In genomic region chr2:167447207-167447606, GRCm38 (mm10) we compare ENCODE assay signal across 1 mouse cellular context.
TF ChIP-seq lines count a peak whose summit lies in the region.

No protein-coding gene starts in this region.

TF ChIP-seq in CH12.LX, 34 proteins besides CTCF, POLR2A, EP300 and RAD21 (continued from another document):
- no peak for TF ChIP-seq SIN3A (IDR thresholded peaks at IDR 0.05; ENCODE audit: low read length)
- TF ChIP-seq MAFK (IDR thresholded peaks at IDR 0.05; ENCODE audit: insufficient replicate concordance, low read length) = no peak
- TF ChIP-seq JUND (conservative IDR thresholded peaks at IDR 0.05; ENCODE audit: low read depth, low read length) = no peak
- TF ChIP-seq ZKSCAN1 (IDR thresholded peaks at IDR 0.05; ENCODE audit: borderline replicate concordance, low read depth, low read length) = no peak
- TF ChIP-seq ELF1 (IDR thresholded peaks at IDR 0.05; ENCODE audit: low read depth, low read length) = no peak
- no peak for TF ChIP-seq MEF2A (IDR thresholded peaks at IDR 0.05; ENCODE audit: borderline replicate concordance, low read depth, low read length)
- TF ChIP-seq UBTF (IDR thresholded peaks at IDR 0.05; ENCODE audit: low read depth, low read length) = no peak
- TF ChIP-seq ZMIZ1 (IDR thresholded peaks at IDR 0.05; ENCODE audit: low read depth, low read length) = no peak
